Mouse (Mus musculus): Measurements from ENCODE around the gene Slc44a5.

Gene Slc44a5

GRCm38 (mm10) chr3:154298490-154298889 lies 325.3 kb downstream of the Slc44a5 start:
- DNase-seq (ENCODE audit: low read depth, low spot score), result no peak

- DNase-seq (ENCODE audit: low read depth, low spot score), result no peak
Observed at GRCm38 (mm10) chr3:154300006-154300405, 326.8 kb downstream of the Slc44a5 start.

- DNase-seq (ENCODE audit: low read depth, low spot score), result no peak
Observed at GRCm38 (mm10) chr3:154301102-154301501, 327.9 kb downstream of the Slc44a5 start.

GRCm38 (mm10) chr3:154305163-154305884 lies 332.1 kb downstream of the Slc44a5 start:
- no peak for DNase-seq (ENCODE audit: low read depth, low spot score)

GRCm38 (mm10) chr3:154317651-154318248 lies 344.5 kb downstream of the Slc44a5 start:
- no peak for DNase-seq (ENCODE audit: low read depth, low spot score)
